Mouse (Mus musculus) embryonic facial prominence, embryonic 10.5 days (tissue): ENCODE results near the gene Syndig1. TPM values are rescaled to one million over a fixed set of nuclear protein-coding genes. Genes with fewer than 3 reads are reported as not detected.

ENCODE experiments used
- polyA plus RNA-seq: library from polyadenylated mRNA; unstranded; fragments of >200 nt; fragmentation: Nextera tagmentation; extraction: Ambion mirVana; gene quantifications from 2 replicates; pipeline ENCODE4 v1.2.1, GENCODE M21; 2016

Gene Syndig1
- polyA plus RNA-seq, 1 experiment from 2014 or later, result 2.4 TPM

Other genes starting within 250 kb of the Syndig1 start
- not detected in 2 replicates for gene C530025M09Rik, start 2.0 kb downstream of the Syndig1 start, polyA plus RNA-seq